In the genomic region with DNA sequence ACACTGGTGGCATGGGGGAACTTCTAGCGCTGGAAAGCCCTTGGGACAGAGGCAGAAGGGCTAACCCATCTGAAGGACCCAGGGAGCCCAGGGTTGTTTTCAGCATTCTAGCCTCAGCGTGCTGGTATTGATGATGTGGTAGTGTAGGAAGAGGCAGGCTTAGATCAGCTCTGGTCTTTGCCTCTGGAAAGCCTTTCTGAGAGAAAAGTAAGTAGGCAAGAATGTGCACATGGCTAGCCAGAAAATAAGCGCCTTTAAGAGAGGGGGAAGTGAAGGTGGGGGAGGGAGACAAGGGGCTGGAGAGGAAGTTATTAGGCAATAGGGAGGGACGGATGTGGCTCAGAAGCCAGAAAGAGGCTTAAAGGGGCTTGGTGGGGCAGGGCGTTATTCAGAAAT, we compare ENCODE assay signal across 7 mouse cellular contexts. TPM values are rescaled to one million over a fixed set of nuclear protein-coding genes. Genes with fewer than 3 reads are reported as not detected.
DNase-seq lines count a peak whose midpoint lies in the region; ATAC-seq and TF ChIP-seq lines count a peak whose summit lies in the region.

No protein-coding gene starts in this region.

- H3K4me2 ChIP-seq in forebrain, embryonic 16.5 days (ENCODE audit: low read length) = peak overlapping the region; percentile 66
- peak overlapping the region; percentile 74 for H3K4me2 ChIP-seq in intestine, embryonic 16.5 days (ENCODE audit: low read depth, low read length)

- H3K9ac ChIP-seq in forebrain, embryonic 16.5 days (replicated peaks; ENCODE audit: low read depth, low read length) = peak overlapping the region; percentile 58; the same call in 1 of the 2 replicates
- peak overlapping the region; percentile 69 for H3K9ac ChIP-seq in intestine, embryonic 16.5 days (ENCODE audit: low read depth, low read length)

- H3K27ac ChIP-seq in forebrain, embryonic 16.5 days (ENCODE audit: low read length) = no peak overlapping the region
- peak overlapping the region; percentile 75 for H3K27ac ChIP-seq in intestine, embryonic 16.5 days (ENCODE audit: low read length)

- WGBS in forebrain, embryonic 16.5 days = 16% methylated on average over 5 of the region's 5 CpGs
- 16% methylated on average over 5 of the region's 5 CpGs for WGBS in intestine, embryonic 16.5 days

- TF ChIP-seq CTCF in C2C12 (IDR thresholded peaks at IDR 0.05; ENCODE audit: control insufficient read depth, insufficient read depth, insufficient read length) = no peak

- H3K36me3 ChIP-seq in C2C12 (ENCODE audit: control insufficient read depth, insufficient read depth) = peaks cover 34% of the 10 kb centered on the region
- H3K36me3 ChIP-seq in forebrain, embryonic 16.5 days (ENCODE audit: control insufficient read depth, insufficient read depth) = no peaks in the 10 kb centered on the region
- H3K36me3 ChIP-seq in intestine, embryonic 16.5 days (ENCODE audit: control insufficient read depth, insufficient read depth, low read length) = 0 out of 2 replicates have a peak, but pooled peaks cover 2% of the 10 kb centered on the region

- peaks cover 40% of the 10 kb centered on the region for H3K79me3 ChIP-seq in C2C12 (ENCODE audit: low read depth)

- peak overlapping the region; percentile 50 for H3K4me3 ChIP-seq in C2C12 (ENCODE audit: insufficient read depth, poor library complexity, severe bottlenecking)
- H3K4me3 ChIP-seq in forebrain, embryonic 16.5 days (replicated peaks; ENCODE audit: low read length) = peak overlapping the region; percentile 45
- H3K4me3 ChIP-seq in intestine, embryonic 16.5 days (ENCODE audit: low read length) = peak overlapping the region; percentile 46

- peaks cover 55% of the 10 kb centered on the region for H3K79me2 ChIP-seq in C2C12 (ENCODE audit: control insufficient read depth, insufficient read depth)

- H3K9me3 ChIP-seq in forebrain, embryonic 16.5 days (ENCODE audit: control insufficient read depth, low read length) = no peaks in the 10 kb centered on the region
- H3K9me3 ChIP-seq in intestine, embryonic 16.5 days (ENCODE audit: control insufficient read depth, low read length) = no peaks in the 10 kb centered on the region

- H3K27me3 ChIP-seq in C2C12 (ENCODE audit: control insufficient read depth, insufficient read depth, insufficient read length) = no peaks in the 10 kb centered on the region
- H3K27me3 ChIP-seq in forebrain, embryonic 16.5 days (replicated peaks; ENCODE audit: control insufficient read depth, insufficient read depth, low read length) = no peaks in the 10 kb centered on the region
- H3K27me3 ChIP-seq in intestine, embryonic 16.5 days (replicated peaks; ENCODE audit: control insufficient read depth, insufficient read depth, low read length) = no peaks in the 10 kb centered on the region

- ATAC-seq in forebrain, embryonic 16.5 days = no peak
- peak; percentile 12; the same call in 1 of the 2 replicates for ATAC-seq in intestine, embryonic 16.5 days

- peaks cover 10% of the 10 kb centered on the region; the same call in 1 of the 2 replicates for H3K4me1 ChIP-seq in forebrain, embryonic 16.5 days (replicated peaks; ENCODE audit: control insufficient read depth, insufficient read depth, low read length)
- peaks cover 10% of the 10 kb centered on the region for H3K4me1 ChIP-seq in intestine, embryonic 16.5 days (ENCODE audit: control insufficient read depth, insufficient read depth, low read length)

- H3ac ChIP-seq in C2C12 (ENCODE audit: control insufficient read depth, insufficient read length, low read depth) = peak overlapping the region; percentile 80

- DNase-seq in MEL-GATA-1-ER (ENCODE audit: extremely low read depth, low read depth) = peak; percentile 82
- DNase-seq in lung, postnatal 36 days = peak; percentile 54
- peak; percentile 40 to 72 for DNase-seq in spleen, postnatal 4 days (ENCODE audit: low spot score in 2 of 2)
- no peak for DNase-seq in ovary, postnatal 14 days (ENCODE audit: low spot score)

TF ChIP-seq in C2C12, 6 proteins besides CTCF, POLR2A, EP300 and RAD21:
- TF ChIP-seq FOSL1 (IDR thresholded peaks at IDR 0.05; ENCODE audit: insufficient read depth, low read length, poor library complexity, severe bottlenecking) (no peak), USF1 (IDR thresholded peaks at IDR 0.05; ENCODE audit: low read depth) (no peak), CEBPB (IDR thresholded peaks at IDR 0.05; ENCODE audit: low read depth) (peak; percentile 92)

RNA-seq across cellular contexts. Expression of a gene that starts 25.8 kb away (rescaled TPM):
- polyA plus RNA-seq in C2C12 (2012; fragmentation: generic; extraction: Trizol) = not detected
- 0.21 TPM in 1 of 2 replicates, not detected in the other for polyA plus RNA-seq in forebrain, embryonic 16.5 days (2015; fragmentation: Nextera tagmentation; extraction: Ambion mirVana)
- 0.10 and 0.17 TPM in 2 replicates for polyA plus RNA-seq in intestine, embryonic 16.5 days (2015; fragmentation: Nextera tagmentation; extraction: Ambion mirVana)

RNA-seq across cellular contexts. Expression of a gene that starts 28.5 kb away (rescaled TPM):
- 17.4 TPM for polyA plus RNA-seq in C2C12 (2012; fragmentation: generic; extraction: Trizol)
- polyA plus RNA-seq in forebrain, embryonic 16.5 days (2015; fragmentation: Nextera tagmentation; extraction: Ambion mirVana) = 7.7 and 9.8 TPM in 2 replicates
- 16.2 and 16.3 TPM in 2 replicates for polyA plus RNA-seq in intestine, embryonic 16.5 days (2015; fragmentation: Nextera tagmentation; extraction: Ambion mirVana)

RNA-seq across cellular contexts. Expression of a gene that starts 59.1 kb away (rescaled TPM):
- polyA plus RNA-seq in C2C12 (2012; fragmentation: generic; extraction: Trizol) = 0.08 TPM
- not detected in 2 replicates for polyA plus RNA-seq in forebrain, embryonic 16.5 days (2015; fragmentation: Nextera tagmentation; extraction: Ambion mirVana)
- 0.62 and 0.64 TPM in 2 replicates for polyA plus RNA-seq in intestine, embryonic 16.5 days (2015; fragmentation: Nextera tagmentation; extraction: Ambion mirVana)
